Mouse (Mus musculus) limb, embryonic 15.5 days (tissue): Measurements from ENCODE around the gene Gm21961. TPM values are rescaled to one million over a fixed set of nuclear protein-coding genes. Genes with fewer than 3 reads are reported as not detected.
"Not testable (repeated sequence)": the region's sequence is repeated elsewhere in the genome, so short reads cannot be mapped to it uniquely, and the experiment has no call there.

ENCODE experiments used
- ATAC-seq: fragments of 200-750 bp; cut with Nextera tagmentation; 2 replicates; pipeline ENCODE4 v1.8.0; 2017; ENCODE audit warnings: low read depth, moderate TSS enrichment; ENCODE audit not compliant: insufficient number of reproducible peaks, low FRiP score, low TSS enrichment
- H3K27ac ChIP-seq: fragments of 300-500 bp; sonication (generic); 2 replicates; pipeline ENCODE4 v1.5.1; 2015; ENCODE audit warnings: moderate library complexity, mild to moderate bottlenecking, inconsistent platforms
- H3K27me3 ChIP-seq: fragments of 300-500 bp; sonication (generic); 2 replicates; pipeline ENCODE4 v1.6.1; 2015; ENCODE audit warnings: inconsistent platforms
- H3K36me3 ChIP-seq: fragments of 300-500 bp; sonication (generic); 2 replicates; pipeline ENCODE4 v1.6.1; 2015; ENCODE audit warnings: inconsistent platforms
- H3K4me1 ChIP-seq: fragments of 300-500 bp; sonication (generic); 2 replicates; pipeline ENCODE4 v1.6.1; 2015; ENCODE audit warnings: inconsistent platforms
- H3K4me2 ChIP-seq: fragments of 300-500 bp; sonication (generic); 2 replicates; pipeline ENCODE4 v1.6.1; 2015; ENCODE audit warnings: mild to moderate bottlenecking, inconsistent platforms
- H3K4me3 ChIP-seq: fragments of 300-500 bp; sonication (generic); 2 replicates; pipeline ENCODE4 v1.5.1; 2015; ENCODE audit warnings: mild to moderate bottlenecking, inconsistent platforms
- H3K9ac ChIP-seq: fragments of 300-500 bp; sonication (generic); 2 replicates; pipeline ENCODE4 v1.6.1; 2015; ENCODE audit warnings: inconsistent platforms
- H3K9me3 ChIP-seq: fragments of 300-500 bp; sonication (generic); 2 replicates; pipeline ENCODE4 v1.6.1; 2016; ENCODE audit warnings: inconsistent platforms
- WGBS: fragments of 180-500 bp; shearing (Covaris S2); methylation state at CpG from one replicate; pipeline ENCODE4 v1.1.7; 2015; 5-methylcytosine and 5-hydroxymethylcytosine counted together
- polyA plus RNA-seq: library from polyadenylated mRNA; unstranded; fragments of >200 nt; fragmentation: Nextera tagmentation; extraction: Ambion mirVana; gene quantifications from 2 replicates; pipeline ENCODE4 v1.2.1, GENCODE M21; 2015

Gm21961 gene
- not detected in 2 replicates for polyA plus RNA-seq

DNA sequence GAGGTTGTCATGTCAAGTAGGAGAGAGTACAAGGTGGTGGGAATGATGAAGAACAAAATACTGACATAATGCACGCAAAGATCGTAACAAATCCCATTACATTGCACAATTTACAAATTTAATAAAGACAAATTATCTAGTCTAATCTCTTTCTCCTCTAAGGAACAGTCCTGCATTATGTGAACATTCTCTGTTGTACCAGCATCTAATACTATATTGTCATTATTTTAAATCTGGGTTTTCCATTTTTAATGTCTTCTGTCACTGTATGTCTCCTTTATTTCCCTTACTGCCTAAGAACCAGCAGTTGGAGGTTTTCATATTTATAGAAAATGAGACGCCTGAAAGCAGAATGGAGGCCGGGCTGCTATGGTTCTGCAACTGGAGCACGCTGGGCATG, at the start of gene Gm21961:
TSS of gene Gm21961 (minus strand) at position 101 of the 400 bp plus-strand sequence.
- H3K27me3 ChIP-seq: no peaks in the 10 kb centered on the region
- no peaks in the 10 kb centered on the region for H3K9me3 ChIP-seq
- no peak for ATAC-seq
- H3K27ac ChIP-seq: no peak within 1 kb of the TSS
- no peaks in the 10 kb centered on the region for H3K36me3 ChIP-seq
- H3K4me3 ChIP-seq: no peak within 1 kb of the TSS
- H3K4me1 ChIP-seq: no peaks in the 10 kb centered on the region
- H3K4me2 ChIP-seq: no peak within 1 kb of the TSS
- WGBS: 89% methylated on average over 5 of the region's 5 CpGs
- H3K9ac ChIP-seq: no peak within 1 kb of the TSS

DNA sequence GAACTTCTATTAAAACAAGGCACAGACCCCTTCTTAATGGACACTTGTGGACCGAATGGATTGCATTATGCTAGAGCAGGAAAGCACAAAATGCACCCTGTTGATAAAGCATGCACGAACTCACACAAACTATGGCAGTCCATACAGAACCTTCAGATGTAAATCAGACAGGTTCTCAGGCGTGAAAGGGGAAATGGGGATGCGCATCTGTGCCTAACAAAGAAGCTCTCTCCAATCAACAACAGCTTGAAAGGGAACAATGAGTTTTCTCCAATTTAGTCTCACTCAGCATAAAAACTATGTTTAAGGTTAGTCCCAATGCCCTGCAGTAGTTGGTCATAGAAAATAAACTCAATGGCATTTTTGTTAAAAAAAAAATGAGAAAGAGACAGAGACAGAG, 27.3 kb upstream of the Gm21961 start:
- Histone ChIP-seq H3K4me3 (no peak overlapping the region), H3K9me3 (no peaks in the 10 kb centered on the region), H3K9ac (no peak overlapping the region), H3K27ac (no peak overlapping the region), H3K4me2 (no peak overlapping the region), H3K27me3 (no peaks in the 10 kb centered on the region), H3K36me3 (no peaks in the 10 kb centered on the region), H3K4me1 (no peaks in the 10 kb centered on the region)
- no peak for ATAC-seq
- 73% methylated on average over 4 of the region's 4 CpGs for WGBS

DNA sequence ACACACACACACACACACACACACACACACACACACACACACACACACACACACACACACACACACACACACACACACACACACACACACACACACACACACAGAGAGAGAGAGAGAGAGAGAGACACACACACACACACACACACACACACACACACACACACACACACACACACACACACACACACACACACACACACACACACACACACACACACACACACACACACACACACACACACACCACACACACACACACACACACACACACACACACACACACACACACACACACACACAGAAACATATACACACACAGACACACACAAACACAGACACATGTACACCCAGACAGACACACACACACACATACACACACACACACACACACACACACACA, 24.5 kb upstream of the Gm21961 start:
- H3K4me2 ChIP-seq, H3K4me1 ChIP-seq, H3K27me3 ChIP-seq, H3K9me3 ChIP-seq, H3K4me3 ChIP-seq, H3K36me3 ChIP-seq, H3K27ac ChIP-seq, ATAC-seq, H3K9ac ChIP-seq: not testable (repeated sequence)

DNA sequence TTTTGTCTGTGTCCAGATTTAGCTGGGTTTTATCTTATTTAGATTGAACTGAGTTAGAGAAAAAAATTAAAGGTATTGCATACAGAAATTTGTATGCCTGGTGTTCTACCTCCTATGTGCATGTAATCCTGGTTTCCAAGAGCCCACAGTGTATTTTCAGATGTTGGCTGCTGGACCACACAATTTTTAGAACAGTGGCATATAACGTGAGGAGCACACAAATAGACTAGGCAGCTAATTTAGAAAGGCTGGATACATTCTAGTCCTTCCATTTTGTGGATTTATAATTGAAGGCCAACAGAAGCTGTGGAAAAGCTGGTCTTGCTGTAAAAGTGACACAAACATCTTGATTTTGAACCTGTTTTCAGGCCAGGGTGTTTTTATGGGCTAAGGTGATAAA, 3.3 kb upstream of the Gm21961 start:
- Histone ChIP-seq H3K36me3 (no peaks in the 10 kb centered on the region), H3K4me1 (no peaks in the 10 kb centered on the region), H3K9me3 (no peaks in the 10 kb centered on the region), H3K4me2 (no peak overlapping the region), H3K4me3 (no peak overlapping the region), H3K27ac (no peak overlapping the region), H3K9ac (no peak overlapping the region), H3K27me3 (no peaks in the 10 kb centered on the region)
- no peak for ATAC-seq
- 61% methylated on average over 1 of the region's 1 CpGs for WGBS

DNA sequence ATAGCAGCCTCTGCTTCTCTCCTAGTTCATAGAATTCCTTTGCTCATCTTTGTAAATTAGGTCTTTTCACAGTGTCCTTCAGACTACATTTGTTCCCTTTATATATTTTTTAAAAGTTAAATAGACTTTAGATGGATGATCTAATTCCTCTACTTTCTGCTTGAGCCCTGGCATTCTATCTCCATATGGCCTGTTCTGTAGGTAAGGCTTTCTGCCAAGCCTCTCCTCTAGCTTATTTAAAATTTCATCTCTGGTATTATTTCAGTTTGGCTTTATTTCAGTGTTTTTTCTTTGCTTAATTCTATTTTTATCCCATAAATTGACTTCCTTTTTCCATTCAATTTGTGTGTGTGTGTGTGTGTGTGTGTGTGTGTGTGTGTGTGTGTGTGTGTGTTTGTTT, 8.5 kb downstream of the Gm21961 start:
- Histone ChIP-seq H3K9me3 (no peaks in the 10 kb centered on the region), H3K27me3 (no peaks in the 10 kb centered on the region), H3K27ac (no peak overlapping the region), H3K4me2 (no peak overlapping the region), H3K4me1 (no peaks in the 10 kb centered on the region), H3K4me3 (no peak overlapping the region), H3K36me3 (no peaks in the 10 kb centered on the region), H3K9ac (no peak overlapping the region)
- ATAC-seq: no peak

DNA sequence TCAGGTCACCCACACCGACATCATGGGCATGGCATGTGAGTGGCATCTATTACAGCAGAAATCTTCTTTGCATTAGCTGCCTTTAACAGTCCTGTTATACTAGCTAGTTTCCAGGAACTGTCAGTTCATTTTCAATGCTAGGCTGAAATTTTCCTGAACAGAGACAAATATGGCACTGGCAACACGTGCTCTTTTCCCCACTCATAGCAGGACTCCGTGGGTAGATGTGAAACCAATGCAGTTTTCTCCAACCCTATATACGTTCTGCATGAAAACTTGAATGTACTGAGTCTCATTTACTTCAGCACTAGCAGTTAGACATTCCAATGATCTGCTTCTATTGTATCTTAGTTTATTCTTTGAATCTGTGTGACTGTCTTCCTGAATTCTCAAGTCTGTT, 20.2 kb downstream of the Gm21961 start:
- Histone ChIP-seq H3K4me1 (no peaks in the 10 kb centered on the region), H3K9ac (no peak overlapping the region), H3K27me3 (no peaks in the 10 kb centered on the region), H3K27ac (no peak overlapping the region), H3K9me3 (no peaks in the 10 kb centered on the region), H3K4me2 (no peak overlapping the region), H3K4me3 (no peak overlapping the region), H3K36me3 (no peaks in the 10 kb centered on the region)
- ATAC-seq: no peak
- 75% methylated on average over 4 of the region's 4 CpGs for WGBS

DNA sequence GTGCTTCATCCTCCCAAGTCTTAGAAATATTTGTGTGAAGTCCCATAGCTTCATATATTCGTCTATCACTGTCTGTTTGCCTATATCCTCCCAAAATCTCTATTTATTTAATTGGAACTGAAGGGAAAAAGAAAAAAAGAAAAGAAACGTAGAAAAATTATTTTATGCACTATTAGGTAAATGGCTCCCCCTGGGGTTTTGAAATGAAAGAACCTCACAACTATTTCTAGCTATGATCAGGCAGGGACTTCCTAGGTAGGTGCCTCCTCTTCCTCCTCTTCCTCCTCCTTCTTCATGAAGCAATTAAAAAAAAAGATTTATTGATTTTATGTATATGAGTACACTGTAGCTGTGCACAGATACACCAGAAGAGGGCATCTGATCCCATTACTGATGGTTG, 34.7 kb downstream of the Gm21961 start:
- Histone ChIP-seq H3K27me3 (no peaks in the 10 kb centered on the region), H3K4me3 (no peak overlapping the region), H3K4me1 (no peaks in the 10 kb centered on the region), H3K36me3 (no peaks in the 10 kb centered on the region), H3K4me2 (no peak overlapping the region), H3K9ac (no peak overlapping the region), H3K27ac (no peak overlapping the region), H3K9me3 (no peaks in the 10 kb centered on the region)
- no peak for ATAC-seq
- WGBS: 66% methylated on average over 2 of the region's 2 CpGs

DNA sequence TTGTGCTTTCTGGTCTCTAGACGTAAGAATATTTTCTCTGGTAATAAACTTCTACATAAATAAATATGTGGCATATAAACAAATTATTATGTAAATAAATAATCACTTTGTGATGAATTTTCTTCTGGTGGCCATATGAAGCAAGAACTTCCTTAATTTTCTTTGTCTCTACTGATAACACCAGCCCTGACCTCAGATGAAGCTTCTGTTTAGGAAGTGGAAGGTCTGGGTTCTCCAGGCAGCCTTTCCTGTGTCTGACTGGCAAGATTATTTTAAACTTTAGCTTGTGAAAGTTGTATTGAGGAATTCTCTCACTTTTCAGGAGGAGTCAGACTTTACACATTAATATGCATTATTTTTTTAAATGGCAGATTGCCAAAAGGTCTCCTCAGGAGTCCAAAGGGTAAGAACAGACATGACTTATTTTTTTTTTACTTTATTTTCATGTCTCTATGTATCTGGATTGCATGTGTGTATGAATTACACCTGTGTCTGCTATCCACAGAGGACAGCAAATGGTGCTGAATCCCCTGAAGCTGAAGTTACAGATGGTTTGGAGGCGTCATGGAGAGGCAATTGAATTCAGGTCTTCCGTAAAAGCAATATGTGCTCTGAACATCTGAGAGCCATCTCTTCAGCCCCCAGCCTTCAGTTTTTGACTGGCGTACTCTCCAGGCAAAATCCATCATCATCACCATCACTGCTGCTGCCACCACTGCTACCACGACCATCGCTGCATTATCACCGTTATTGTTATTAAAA, 38.5 kb downstream of the Gm21961 start:
- Histone ChIP-seq H3K9me3 (no peaks in the 10 kb centered on the region), H3K27ac (no peak overlapping the region), H3K4me1 (no peaks in the 10 kb centered on the region), H3K4me2 (no peak overlapping the region), H3K9ac (no peak overlapping the region), H3K27me3 (no peaks in the 10 kb centered on the region), H3K36me3 (no peaks in the 10 kb centered on the region), H3K4me3 (no peak overlapping the region)
- no peak for ATAC-seq
- 82% methylated on average over 7 of the region's 7 CpGs for WGBS

Other genes with a start within 250 kb of the Gm21961 start
- gene Gm21798, start 197.2 kb downstream of the Gm21961 start, polyA plus RNA-seq: not detected in 2 replicates